Mouse (Mus musculus) CH12.LX (cell line): ENCODE measurements at regions not wholly inside any gene's neighbourhood (a gene's known extent, or its start where the extent isn't known, plus 50 kb on each side); places are given as distances from the start of the nearest gene placed in this dataset.

Experiments used
- CTCF ChIP-seq, 2 experiments: IDR thresholded peaks in 1 of 2; conservative IDR thresholded peaks in 1 of 2; 2 replicates each; pipeline ENCODE4 v1.5.1; 2011 to 2012; ENCODE audit warnings: low read depth in 2 of 2, low read length in 2 of 2, improper control_type of control experiment in 1 of 2, inconsistent platforms in 1 of 2, mild to moderate bottlenecking in 1 of 2, moderate library complexity in 1 of 2
- EP300 ChIP-seq: IDR thresholded peaks from 2 replicates; pipeline ENCODE4 v1.6.1; 2011; ENCODE audit warnings: low read length, improper control_type of control experiment
- ETS1 ChIP-seq: conservative IDR thresholded peaks from 2 replicates; pipeline ENCODE4 v1.6.1; 2012; ENCODE audit warnings: low read depth, mild to moderate bottlenecking, inconsistent platforms, low read length, improper control_type of control experiment, moderate library complexity
- GABPA ChIP-seq: IDR thresholded peaks from 2 replicates; pipeline ENCODE4 v1.6.1; 2012; ENCODE audit warnings: low read depth, low read length, improper control_type of control experiment, inconsistent platforms; ENCODE audit not compliant: insufficient replicate concordance
- MAFK ChIP-seq: IDR thresholded peaks from 2 replicates; pipeline ENCODE4 v1.6.1; 2011; ENCODE audit warnings: low read length, improper control_type of control experiment; ENCODE audit not compliant: insufficient replicate concordance
- MEF2A ChIP-seq: IDR thresholded peaks from 2 replicates; pipeline ENCODE4 v1.6.1; 2014; ENCODE audit warnings: low read depth, mild to moderate bottlenecking, inconsistent platforms, low read length, improper control_type of control experiment, borderline replicate concordance
- MXI1 ChIP-seq: IDR thresholded peaks from 2 replicates; pipeline ENCODE4 v1.6.1; 2011; ENCODE audit warnings: mild to moderate bottlenecking, low read depth, low read length, improper control_type of control experiment
- NELFE ChIP-seq: IDR thresholded peaks from 2 replicates; pipeline ENCODE4 v1.6.1; 2011; ENCODE audit warnings: low read depth, low read length, improper control_type of control experiment
- POLR2A ChIP-seq: IDR thresholded peaks from 2 replicates; pipeline ENCODE4 v1.6.1; 2011; ENCODE audit warnings: low read depth, mild to moderate bottlenecking, improper control_type of control experiment, low read length
- POLR2AphosphoS2 ChIP-seq: IDR thresholded peaks from 2 replicates; pipeline ENCODE4 v1.6.1; 2011; ENCODE audit warnings: low read depth, low read length, improper control_type of control experiment
- RCOR1 ChIP-seq: conservative IDR thresholded peaks from 2 replicates; pipeline ENCODE4 v1.6.1; 2012; ENCODE audit warnings: low read depth, mild to moderate bottlenecking, inconsistent platforms, low read length, improper control_type of control experiment
- SMC3 ChIP-seq: IDR thresholded peaks from 2 replicates; pipeline ENCODE4 v1.6.1; 2011; ENCODE audit warnings: low read depth, low read length, improper control_type of control experiment
- TBP ChIP-seq: conservative IDR thresholded peaks from 2 replicates; pipeline ENCODE4 v1.6.1; 2011; ENCODE audit warnings: low read depth, low read length, improper control_type of control experiment
- ZNF384 ChIP-seq: IDR thresholded peaks from 2 replicates; pipeline ENCODE4 v1.6.1; 2012; ENCODE audit warnings: low read depth, low read length, improper control_type of control experiment, inconsistent platforms

DNA sequence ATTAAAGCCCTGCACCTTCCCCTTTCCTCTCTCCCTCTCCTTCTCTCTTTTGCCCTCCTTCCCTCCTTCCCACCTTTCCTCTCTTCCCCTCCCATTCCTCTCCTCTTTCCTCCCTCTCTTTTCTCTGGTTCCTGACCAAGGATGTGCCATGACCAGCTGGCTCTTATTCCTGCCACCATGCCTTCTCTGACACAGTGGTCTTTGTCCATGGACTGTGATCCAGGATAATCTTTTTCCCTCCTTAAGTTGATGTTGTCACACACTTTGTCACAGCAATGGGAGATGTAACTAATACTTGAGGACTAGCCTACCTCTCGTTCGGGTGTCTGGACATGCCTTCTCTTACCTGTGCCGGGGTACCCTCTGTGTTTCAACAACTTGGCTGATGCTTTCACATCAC, 86.4 kb downstream of the Anapc4 start:
- TF ChIP-seq POLR2A (no peak), CTCF (conservative IDR thresholded peaks at IDR 0.05 in 1 of 2, IDR thresholded peaks at IDR 0.05 in 1 of 2; ENCODE audit: low read depth in 2 of 2, low read length in 2 of 2) (no peak), NELFE (no peak), RCOR1 (no peak), POLR2AphosphoS2 (no peak), MAFK (no peak), TBP (no peak), GABPA (no peak), SMC3 (no peak), EP300 (no peak), ZNF384 (no peak), MEF2A (no peak), ETS1 (no peak), MXI1 (no peak)
